Mouse (Mus musculus) liver, postnatal 0 days (tissue): Measurements from ENCODE around the gene Rack1.

Experiments
- CTCF ChIP-seq: sonication (generic); IDR thresholded peaks from 2 replicates; pipeline ENCODE4 v1.5.1; 2016; ENCODE audit warnings: antibody characterized with exemption, low read depth
- EP300 ChIP-seq: IDR thresholded peaks from 2 replicates; pipeline ENCODE4 v1.6.1; 2016; ENCODE audit warnings: antibody characterized with exemption, low read depth, mild to moderate bottlenecking

- peak; percentile 55 for TF ChIP-seq CTCF
- TF ChIP-seq EP300, result no peak
These were observed 51.3 kb downstream of the Rack1 start for GRCm38 (mm10) chr11:48851270-48851995.
